Mouse (Mus musculus) mouse trophoblast stem cell (cell line): ENCODE results near the gene Tppp.
"Not testable (repeated sequence)": the region's sequence is repeated elsewhere in the genome, so short reads cannot be mapped to it uniquely, and the experiment has no call there.

Source experiments
- in situ Hi-C, 2 experiments: fragments of 300-500 bp; cut with MseI, MboI; formaldehyde crosslinking; loops; 2 replicates in 1 of 2; 3 replicates in 1 of 2; pipeline ENCODE4 v1.15.1; 2025

Tppp gene

DNA sequence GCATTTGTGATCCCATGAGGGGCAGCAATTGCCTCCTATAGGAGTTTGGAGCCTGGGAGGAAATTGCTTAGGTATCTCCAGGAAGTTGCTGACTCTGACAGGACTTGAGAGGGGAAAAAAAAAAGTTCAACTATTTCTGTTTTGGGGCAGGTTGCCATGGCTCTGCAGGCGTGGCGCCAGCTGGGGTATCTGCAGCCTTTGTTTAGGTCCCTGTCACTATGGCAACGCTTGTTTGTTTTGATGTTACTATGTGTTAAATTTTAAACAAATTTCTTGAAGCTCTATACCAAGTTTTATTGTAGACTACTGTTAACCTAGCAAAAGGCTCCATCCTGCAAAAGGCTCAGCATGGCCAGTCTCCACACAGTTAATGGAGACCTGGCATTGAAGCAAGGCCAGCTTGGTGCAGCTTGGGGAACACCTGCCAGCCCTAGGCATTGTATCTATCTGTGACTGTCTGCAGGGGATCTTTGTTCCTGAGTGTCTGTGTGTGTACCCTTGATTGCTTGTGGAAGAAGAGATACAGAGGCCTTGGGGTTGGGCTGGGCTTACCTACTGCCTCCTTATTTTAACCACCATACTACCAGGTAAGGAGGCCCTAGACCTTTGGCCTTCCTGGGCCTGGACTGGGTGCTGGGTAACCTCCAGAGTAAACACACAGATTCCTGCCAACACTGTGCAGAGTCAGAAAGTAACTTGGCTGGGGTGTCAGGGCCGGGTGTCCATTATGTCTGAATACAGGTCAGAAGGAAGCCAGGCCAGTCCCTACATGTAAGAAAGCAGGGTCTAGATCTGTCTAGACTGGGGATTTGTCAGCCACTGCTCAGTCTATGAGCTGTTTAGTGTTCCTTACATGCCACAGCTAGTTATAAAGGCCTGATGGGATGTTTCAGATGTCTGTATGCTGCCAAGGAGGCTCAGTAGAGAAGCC is 16.2 kb downstream of the Tppp start:
- in situ Hi-C loops: loop anchor here in 1 of 2 experiments (10.0 kb wide), 1 partner anchor 51 kb away; no protein-coding TSS in a partner anchor

DNA sequence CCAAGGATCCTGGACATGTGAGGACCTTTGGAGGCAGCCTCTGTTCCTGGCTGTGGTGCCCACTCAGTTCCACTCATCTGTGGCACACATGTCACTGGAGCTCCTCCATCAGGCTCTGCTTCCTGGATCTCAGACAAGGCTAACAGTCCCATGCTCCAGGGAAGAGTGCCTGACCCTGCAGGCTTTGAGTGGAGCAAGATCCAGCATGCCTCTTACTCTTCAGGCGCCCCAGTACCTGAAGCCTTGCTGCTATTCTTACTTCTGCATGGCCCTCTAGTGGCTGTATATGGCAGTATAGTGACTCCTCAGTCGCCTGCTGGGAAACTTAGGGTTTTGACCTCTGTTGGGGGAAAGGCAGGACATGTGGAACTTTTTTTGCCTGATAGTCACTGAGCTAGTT is 17.0 kb downstream of the Tppp start:
- in situ Hi-C loops: loop anchor here in 1 of 2 experiments (10.0 kb wide), 1 partner anchor 51 kb away; no protein-coding TSS in a partner anchor

DNA sequence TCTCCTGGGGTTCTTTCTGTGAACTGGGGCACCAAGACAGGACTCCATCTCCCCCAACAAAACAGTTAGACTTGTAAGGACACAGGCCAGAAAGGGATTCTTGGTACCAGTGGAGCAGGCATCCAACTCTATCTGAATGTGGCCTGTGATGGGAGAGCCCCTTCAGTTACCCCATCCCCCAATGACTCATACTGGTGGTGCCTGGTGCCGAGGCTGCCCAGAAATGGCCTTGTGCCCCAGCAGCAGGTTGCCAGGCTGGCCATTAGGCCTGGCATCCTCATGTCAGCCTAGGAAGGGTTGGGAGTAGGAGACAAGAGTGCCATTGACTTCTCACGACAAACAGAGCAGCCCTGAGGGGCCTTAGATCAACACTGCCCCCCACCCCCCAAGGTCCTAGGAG is 18.9 kb downstream of the Tppp start:
- in situ Hi-C loops: loop anchor here in 1 of 2 experiments (10.0 kb wide), 1 partner anchor 53 kb away; no protein-coding TSS in a partner anchor

DNA sequence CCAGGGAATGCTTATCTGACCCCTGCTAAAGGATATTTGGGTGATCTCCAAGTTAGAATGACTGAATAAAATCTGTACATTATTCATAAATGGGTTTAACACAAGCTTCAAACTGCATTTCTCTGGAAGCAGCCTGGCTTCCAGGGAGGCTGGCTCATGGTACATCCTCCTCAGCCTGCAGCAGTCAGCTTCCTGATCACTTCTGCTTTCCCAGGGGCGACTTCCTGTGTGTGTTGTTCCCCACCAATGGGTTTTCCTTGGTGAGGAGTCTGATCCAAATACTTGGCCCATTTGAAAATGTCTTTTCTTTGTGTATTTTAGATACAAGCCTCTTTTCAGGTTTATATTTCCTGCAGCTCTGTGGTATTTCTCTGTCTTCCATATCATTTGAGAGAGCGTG is 19.8 kb downstream of the Tppp start:
- in situ Hi-C loops: loop anchor here in 1 of 2 experiments (10.0 kb wide), 1 partner anchor 54 kb away; no protein-coding TSS in a partner anchor

DNA sequence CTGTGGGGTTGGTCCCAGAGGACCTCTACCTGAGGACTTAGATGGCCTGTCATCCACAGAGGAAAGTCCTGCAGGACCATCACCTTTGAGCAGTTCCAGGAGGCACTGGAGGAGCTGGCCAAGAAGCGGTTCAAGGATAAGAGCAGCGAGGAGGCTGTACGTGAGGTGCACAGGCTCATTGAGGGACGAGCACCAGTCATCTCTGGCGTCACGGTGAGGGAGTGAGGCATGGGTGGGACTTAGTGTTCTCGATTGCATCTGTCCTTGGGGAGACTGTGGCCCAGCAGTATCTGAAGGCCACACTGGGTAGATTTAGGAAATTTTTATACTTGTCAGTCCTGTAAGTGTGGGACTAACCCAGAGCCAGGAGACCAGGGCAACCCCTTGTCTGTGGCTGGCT is 21.5 kb downstream of the Tppp start:
- in situ Hi-C loops: no loop called here

DNA sequence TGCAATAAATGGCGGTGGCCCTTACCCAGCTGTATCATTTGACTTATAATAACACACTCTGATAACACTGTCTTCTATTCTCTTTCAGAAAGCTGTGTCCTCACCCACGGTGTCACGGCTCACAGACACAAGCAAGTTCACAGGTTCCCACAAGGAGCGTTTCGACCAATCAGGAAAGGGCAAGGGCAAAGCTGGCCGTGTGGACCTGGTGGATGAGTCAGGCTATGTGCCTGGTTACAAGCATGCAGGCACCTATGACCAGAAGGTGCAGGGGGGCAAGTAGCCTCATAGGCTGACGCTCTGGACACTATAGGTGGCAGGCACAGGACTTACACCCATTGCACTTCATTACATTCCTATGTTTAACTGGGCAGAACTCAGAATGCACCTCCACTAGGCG is 21.9 kb downstream of the Tppp start:
- in situ Hi-C loops: no loop called here

DNA sequence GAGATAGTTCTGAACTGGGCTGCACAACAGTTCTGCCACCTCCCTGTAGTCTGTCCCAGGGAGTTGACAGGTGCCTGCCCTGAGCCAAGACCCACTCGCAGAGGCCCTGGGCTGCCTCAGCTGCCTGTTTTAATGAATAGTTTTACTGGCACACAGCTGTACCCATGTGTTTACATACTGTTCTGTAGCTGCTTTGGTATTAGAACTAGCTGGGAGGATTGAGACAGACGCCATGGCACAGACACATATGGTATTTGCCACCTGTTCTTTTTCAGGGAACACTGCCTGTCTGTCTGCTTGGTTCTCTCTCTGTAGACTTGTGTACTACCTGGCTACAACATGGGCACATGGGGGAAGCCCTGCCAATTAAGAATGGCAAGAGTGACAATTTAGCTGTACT is 25.5 kb downstream of the Tppp start:
- in situ Hi-C loops: no loop called here

DNA sequence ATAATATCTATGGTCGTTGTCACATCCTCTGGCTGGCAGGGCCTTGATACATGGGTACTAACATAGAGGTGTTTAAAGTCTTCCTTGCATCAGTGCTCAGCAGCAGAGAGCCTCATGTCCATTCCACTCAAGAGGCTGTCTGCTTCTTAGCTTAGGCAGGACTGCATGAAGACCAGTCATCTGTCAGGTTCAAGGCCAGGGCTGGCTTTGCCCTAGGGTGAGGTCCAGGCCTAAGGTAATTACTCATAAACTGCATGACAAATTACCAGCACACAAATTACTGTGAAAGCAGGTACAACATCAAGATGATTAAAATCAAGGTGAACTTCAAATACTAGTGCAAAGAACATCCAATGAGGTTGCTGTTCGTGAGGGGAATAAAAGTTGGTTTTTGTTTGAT is 26.6 kb downstream of the Tppp start:
- in situ Hi-C loops: no loop called here

DNA sequence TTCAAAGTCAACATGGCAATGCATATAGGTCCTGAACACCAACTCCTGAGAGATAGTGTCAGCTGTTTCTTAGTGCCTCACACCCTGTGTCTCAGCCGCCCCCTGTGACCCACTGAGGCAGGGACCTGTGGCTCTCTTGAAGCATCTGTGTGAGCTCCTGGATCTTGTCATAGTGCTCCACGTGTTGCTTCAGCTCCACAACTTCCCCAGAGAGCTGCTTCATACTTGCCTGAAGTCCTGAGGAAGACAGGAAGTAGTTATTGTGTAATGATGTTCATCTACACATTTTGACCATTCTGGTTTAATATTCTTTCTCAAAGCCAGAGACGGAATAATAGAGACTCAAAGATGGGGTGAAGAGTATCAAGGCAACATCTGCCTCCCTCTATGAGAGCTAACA is 30.7 kb downstream of the Tppp start:
- in situ Hi-C loops: no loop called here

DNA sequence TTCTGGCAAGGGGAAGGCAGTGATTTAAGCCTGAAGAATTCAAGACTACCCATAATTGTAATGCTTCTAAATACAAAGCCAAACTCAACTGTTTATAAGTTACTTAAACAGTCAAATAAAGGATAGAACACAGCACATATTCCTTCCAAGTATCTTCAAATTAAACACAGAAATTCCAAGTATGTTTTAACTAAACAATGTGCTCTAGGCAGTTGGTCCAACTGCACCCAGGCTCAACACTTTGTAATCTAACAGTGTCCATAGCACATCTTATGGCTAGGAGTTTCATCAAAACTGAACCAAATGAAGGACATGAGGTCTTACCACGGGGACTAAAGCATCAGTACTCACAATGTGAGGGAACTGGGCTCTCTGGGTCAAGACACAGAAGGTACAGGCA is 47.0 kb downstream of the Tppp start:
- in situ Hi-C loops: no loop called here

DNA sequence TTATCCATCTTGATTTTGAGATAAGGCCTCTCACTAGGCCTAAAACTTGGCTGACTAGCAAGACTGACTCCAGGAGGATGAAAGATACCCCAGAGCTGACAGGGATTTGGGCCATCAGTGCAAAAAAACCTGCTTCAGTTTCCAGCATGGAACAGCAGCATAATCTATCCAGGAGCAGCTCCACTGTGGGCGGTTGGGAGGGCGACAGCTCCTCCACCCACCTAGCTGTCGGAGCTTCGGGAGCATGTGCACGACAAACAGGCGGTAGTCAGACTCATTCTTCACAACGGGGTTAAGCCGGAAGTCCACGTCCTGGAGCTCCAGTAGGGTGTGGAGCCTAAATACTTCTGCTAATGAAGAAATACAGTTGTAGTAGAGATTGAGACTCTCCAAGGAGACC is 48.9 kb downstream of the Tppp start:
- in situ Hi-C loops: no loop called here

DNA sequence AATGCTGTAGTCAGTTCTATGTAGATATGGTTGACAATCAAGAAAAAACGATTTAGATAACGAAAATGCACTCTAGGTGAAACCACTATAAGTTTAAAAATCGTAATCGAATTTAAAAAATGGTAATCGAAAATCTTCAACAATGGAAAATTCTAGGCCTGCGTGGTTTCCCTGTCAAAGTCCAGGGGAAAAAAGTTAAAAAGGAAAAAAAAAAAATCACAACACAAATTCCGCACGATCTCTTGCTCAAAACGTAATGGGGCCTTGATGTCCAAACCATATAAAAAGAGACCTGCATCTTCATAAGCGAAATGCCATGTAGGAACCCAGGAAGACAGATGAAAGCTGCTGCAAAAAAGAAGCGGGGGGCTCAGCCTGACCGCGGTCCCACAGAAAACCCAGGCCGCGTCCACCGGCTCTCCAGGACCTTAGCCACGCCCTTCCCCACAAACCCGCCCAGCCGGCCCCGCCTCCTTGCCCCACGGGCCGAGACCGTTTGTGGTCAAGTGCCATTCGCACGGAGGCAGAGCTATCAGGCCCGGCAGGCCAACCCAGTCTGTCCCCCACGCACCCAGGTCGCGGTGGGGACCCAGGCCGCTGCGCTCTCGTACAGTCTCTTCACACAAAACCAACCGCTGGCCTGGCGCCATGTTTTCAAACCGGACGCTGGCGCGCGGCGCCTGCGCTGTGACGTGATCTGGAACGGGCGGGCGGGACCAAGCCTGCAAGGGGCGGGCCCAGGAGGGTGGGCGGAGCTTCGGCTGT is 52.6 kb downstream of the Tppp start, which contains the start of gene Cep72:
Cep72 (minus strand) TSS at position 687 of the 765 bp plus-strand sequence.
- in situ Hi-C loops: no loop called here

DNA sequence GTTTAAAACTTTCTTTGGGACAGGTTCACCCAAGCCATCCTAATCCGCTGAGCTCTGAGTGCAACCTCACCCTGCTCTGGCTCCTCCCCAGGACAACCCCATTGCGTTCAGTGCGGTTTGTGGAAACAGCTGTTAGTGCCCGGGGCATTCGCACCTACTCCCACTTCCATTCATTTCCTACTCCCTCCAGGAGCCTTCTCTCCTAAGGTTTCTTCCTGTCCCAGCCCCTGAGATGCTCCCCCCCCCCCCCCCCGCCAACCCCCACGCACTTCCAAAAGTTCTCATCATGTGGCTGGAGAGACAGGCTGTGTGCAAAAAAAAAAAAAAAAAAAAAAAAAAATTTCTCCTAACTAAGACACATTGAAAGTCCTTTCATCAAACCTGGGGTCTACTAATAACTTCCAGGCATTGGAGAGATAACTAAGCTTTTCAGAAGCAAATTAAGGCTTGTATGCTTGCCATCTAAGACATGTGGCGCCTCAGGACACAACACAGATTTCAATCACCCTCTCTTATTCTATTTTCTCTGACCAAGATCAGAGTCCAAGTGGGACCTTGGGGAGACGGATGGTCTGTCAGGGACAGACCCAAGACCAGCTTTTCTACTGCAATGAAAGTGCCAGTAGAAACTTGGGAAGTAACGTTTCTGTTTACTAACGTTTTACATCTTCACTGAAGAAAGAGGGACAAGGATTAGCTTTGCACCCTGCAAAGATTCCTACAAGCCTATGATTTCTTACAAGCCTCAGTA is 53.3 kb downstream of the Tppp start:
- in situ Hi-C loops: no loop called here

DNA sequence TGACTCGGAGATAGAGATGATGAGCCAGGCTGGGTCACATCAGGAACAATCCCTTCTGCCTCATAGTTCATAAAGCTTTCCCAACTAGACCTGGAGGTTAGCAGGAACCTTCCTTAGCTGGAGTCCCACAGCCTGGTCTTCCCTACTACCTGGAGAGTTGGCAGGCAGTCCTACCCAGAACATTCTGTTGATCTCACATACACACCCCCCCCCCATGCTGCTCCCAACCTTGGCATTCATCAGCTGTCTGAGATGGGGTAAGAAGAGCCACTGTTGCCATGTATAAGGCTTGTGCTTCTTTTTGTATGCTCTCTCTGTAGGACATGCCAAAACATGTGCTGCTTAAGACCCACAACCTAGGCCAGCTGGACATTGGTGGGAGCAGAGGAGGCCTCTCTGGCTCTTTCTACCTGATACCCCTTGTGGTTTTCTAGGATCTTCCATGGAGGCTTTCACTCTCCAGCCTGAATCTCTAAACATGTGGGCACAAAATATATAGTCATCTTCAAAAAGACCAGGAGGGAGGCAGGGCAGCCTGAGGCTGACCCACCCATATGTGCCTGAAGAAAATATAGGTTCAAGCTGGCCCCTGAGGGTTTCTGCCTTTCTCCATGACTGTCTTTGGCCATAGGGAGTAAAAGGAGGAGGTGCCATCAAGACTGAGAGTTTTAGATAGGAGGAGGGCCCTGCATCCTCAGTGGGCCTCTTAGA is 54.3 kb downstream of the Tppp start:
- in situ Hi-C loops: no loop called here

DNA sequence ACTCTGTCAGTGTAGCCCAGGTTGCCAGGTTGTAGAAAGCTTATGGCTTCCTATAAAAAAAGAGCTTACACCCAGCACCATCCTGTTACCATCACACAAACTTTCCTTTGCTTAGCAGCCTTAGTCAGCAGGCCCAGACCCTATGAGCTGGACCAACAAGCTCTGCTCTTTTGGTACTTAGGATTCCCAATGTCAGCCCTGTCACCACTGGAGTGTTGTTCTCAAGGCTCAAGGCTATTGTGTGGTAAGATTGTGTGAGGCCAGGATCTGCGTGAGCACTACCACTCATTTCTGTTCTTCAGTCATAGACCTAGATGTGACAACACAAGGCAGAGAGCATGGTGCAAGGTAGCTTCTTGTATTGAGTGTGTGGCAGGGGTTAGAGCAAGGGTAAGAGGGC is 57.4 kb downstream of the Tppp start:
- in situ Hi-C loops: no loop called here

DNA sequence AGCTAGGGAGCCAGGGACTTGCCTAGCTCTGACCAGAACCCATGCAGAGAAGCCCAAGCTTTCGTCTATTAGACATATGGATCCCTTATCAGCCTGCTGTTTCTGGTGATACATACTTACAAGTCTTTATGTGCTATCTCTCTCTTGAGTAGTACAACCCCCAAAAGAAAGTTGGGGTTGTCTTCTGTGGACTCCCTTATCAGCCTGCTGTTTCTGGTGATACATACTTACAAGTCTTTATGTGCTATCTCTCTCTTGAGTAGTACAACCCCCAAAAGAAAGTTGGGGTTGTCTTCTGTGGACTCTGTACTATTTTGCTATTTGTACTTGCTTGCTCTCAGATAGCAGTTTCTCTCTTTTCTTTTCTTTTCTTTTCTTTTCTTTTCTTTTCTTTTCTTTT is 62.0 kb downstream of the Tppp start:
- in situ Hi-C loops: not testable (repeated sequence)

DNA sequence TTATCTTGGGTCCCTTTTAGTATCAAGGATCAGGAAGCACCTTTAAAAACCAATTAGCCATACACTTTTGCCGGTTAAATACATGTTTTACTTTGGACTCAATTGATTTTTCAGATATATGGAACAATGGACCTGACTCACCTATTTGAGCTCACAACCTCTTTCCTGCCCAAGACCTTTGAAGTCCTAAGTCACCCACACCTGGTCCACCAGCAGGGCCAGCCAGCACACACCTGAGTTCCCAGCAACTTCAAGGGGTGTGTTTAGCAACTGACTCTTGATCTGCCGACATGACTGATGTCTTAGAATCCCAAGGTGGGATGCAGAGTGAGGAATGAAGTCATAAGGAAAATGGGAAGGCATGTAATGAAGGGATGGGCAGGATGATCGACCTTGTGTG is 62.5 kb downstream of the Tppp start:
- in situ Hi-C loops: no loop called here

DNA sequence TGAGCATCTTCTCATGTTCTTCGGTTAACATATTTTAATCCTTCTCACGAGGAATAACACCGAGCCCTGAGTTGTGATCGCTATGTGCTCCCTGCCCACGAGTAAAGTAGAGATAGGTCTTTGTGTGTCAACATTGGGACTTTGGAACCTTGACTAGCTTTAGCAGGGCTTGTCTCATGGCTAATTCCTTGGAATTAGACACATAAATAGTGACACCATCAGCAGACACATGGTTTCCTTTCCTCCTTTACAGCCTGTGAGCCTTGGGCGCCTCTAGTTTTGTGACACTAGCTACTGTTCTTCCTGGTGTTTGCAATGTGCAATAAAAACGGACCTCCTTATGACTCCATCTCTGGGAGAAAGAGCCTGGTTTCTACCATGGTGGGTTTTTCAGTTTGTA is 64.2 kb downstream of the Tppp start:
- in situ Hi-C loops: no loop called here
